Comparison of ENCODE assay signal across 9 mouse cellular contexts in the genomic region with DNA sequence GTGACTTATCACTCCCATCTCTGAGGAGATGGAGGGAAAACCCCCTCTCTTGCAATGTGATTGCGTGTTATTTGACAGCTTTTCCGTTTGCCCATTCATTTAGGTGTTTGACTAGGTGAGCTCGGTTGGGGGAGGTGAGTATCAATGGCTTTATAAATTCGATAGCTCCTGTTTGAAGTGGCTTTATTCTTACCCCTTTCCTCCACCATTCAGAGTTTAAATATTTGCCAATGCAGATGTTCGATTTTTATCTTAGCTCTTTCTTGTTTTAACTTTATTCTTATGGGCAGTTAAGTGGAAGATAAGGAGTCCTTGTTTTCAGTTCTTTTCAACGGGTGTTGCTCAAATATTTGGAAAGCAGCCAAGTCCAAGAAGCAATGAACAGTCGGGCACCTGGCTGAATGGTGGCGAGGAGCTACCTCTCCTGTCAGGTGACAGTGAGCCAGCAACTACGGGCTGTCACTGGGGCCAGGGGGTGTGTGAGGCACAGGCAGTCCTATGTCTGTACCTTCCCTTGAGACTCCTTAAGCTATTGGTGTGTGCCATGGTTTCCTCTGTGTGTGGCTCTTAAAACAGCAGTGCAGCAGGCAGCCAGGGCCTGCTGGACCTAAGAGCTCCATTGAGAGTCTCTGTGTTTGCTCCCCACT.
DNase-seq lines count a peak whose midpoint lies in the region; ATAC-seq and TF ChIP-seq lines count a peak whose summit lies in the region.
"Had no signal": no experiment of that assay in that cellular context is flagged by ENCODE, and none has a peak within 500 bp of the region (broad histone marks: within the 10 kb centered on the region; RNA-seq: fewer than 3 reads in every experiment).

No protein-coding gene starts in this region.

- ATAC-seq in lung, postnatal 0 days = peak; percentile 90

- H3K36me3 ChIP-seq in lung, postnatal 0 days (ENCODE audit: insufficient read depth, low read length) = no peaks in the 10 kb centered on the region

- 37% methylated on average over 9 of the region's 9 CpGs for WGBS in lung, postnatal 0 days

- H3K9ac ChIP-seq in lung, postnatal 0 days (replicated peaks; ENCODE audit: low read depth) = no peak overlapping the region

- peak; percentile 6 for DNase-seq in urinary bladder, postnatal 25 days (ENCODE audit: low spot score)
- DNase-seq in urinary bladder, postnatal 36 days (ENCODE audit: low spot score in 2 of 2) = no peak
- DNase-seq in kidney, adult 11 months = peak; percentile 46
- peak; percentile 84 for DNase-seq in lung, postnatal 0 days (ENCODE audit: low spot score)
- DNase-seq in thymus, postnatal 14 days = no peak
- DNase-seq in c-Kit-positive CD71-positive TER-119-positive erythroid progenitor cells, embryonic 14.5 days (ENCODE audit: low spot score) = no peak
- no peak for DNase-seq in heart, adult 18-20 months
- DNase-seq in adrenal gland, postnatal 10 days = no peak
- DNase-seq: liver had no signal

- H3K4me3 ChIP-seq in lung, postnatal 0 days (ENCODE audit: low read depth, low read length) = no peak overlapping the region

- H3K27ac ChIP-seq in lung, postnatal 0 days (ENCODE audit: low read length) = no peak overlapping the region; the same call in 1 of the 2 replicates

- no peaks in the 10 kb centered on the region for H3K9me3 ChIP-seq in lung, postnatal 0 days (ENCODE audit: low read length)

- H3K4me2 ChIP-seq in lung, postnatal 0 days (replicated peaks; ENCODE audit: low read depth, low read length) = no peak overlapping the region

- no peaks in the 10 kb centered on the region for H3K27me3 ChIP-seq in lung, postnatal 0 days (replicated peaks; ENCODE audit: insufficient read depth, low read length)

- TF ChIP-seq CTCF in lung, postnatal 0 days (IDR thresholded peaks at IDR 0.05) = no peak

- H3K4me1 ChIP-seq in lung, postnatal 0 days (ENCODE audit: insufficient read depth, low read depth, low read length) = peaks cover 4% of the 10 kb centered on the region; the same call in 1 of the 2 replicates

- TF ChIP-seq EP300 in lung, postnatal 0 days (IDR thresholded peaks at IDR 0.05) = peak; percentile 64; the same call in 1 of the 2 replicates

Comparison
In these comparisons a context has a peak if more than half of its experiments do, and no peak if none do; other contexts are left out.
1. DNase-seq: peak in urinary bladder, postnatal 25 days (single experiment), kidney, adult 11 months (single experiment) and lung, postnatal 0 days (single experiment); none in urinary bladder, postnatal 36 days (0 of 2), thymus, postnatal 14 days (single experiment), c-Kit-positive CD71-positive TER-119-positive erythroid progenitor cells, embryonic 14.5 days (single experiment), heart, adult 18-20 months (0 of 2) and adrenal gland, postnatal 10 days (single experiment).